ENCODE assay signal across 8 mouse cellular contexts in the genomic region with DNA sequence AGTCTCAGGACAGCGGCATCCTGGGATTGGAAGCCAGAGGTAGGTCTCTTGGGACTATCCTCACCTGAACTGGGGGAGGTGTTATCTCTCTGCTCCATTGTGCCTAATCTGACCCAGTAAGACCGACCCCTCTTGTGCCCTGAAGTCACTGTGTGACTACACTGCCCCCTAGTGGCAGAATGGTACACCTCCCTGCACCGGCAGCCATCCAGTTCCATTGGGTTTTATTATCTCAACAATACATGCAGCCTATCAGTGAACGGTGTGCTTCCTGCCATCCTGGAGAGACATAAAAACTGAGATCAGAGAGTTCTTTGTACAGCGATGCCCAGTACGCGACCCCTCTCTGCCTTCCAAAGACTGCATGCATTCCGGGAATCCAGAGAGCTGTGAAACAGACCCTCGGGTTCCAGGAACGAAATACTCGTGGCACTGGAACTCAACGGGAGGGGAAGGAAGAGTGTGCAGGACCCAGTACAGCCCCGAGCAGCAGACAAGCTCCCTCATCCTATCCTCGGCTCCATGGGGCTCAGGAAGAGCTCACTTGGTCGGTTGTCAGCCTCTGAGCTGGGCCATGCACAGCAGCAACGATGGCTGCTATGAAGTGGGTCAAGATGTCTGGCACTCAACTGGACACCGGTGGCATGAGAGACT. TPM values are rescaled to one million over a fixed set of nuclear protein-coding genes. Genes with fewer than 3 reads are reported as not detected.
A peak's percentile ranks its signal among the peaks of the same experiment; 100 is the strongest.
DNase-seq lines count a peak whose midpoint lies in the region; ATAC-seq and TF ChIP-seq lines count a peak whose summit lies in the region.

No protein-coding gene starts in this region.

- no peak overlapping the region for H3K4me3 ChIP-seq in forebrain, embryonic 14.5 days (ENCODE audit: low read depth, low read length)
- no peak overlapping the region for H3K4me3 ChIP-seq in liver, embryonic 15.5 days (replicated peaks)
- no peak overlapping the region for H3K4me3 ChIP-seq in neural tube, embryonic 14.5 days (ENCODE audit: low read depth, low read length)
- peak overlapping the region; percentile 10 for H3K4me3 ChIP-seq in testis, adult 2 months (ENCODE audit: control insufficient read depth, low read depth, low read length)

- no peak overlapping the region for H3K9ac ChIP-seq in forebrain, embryonic 14.5 days (ENCODE audit: low read length)
- no peak overlapping the region for H3K9ac ChIP-seq in liver, embryonic 15.5 days
- H3K9ac ChIP-seq in neural tube, embryonic 14.5 days (replicated peaks; ENCODE audit: low read depth, low read length), result no peak overlapping the region

- DNase-seq in ES-CJ7 (ENCODE audit: low read depth, low spot score), result peak; percentile 92
- DNase-seq in forebrain, embryonic 14.5 days (ENCODE audit: low spot score), result peak; percentile 87
- peak; percentile 74 to 87 for DNase-seq in heart, postnatal 10 days
- peak; percentile 82 to 85 for DNase-seq in kidney, postnatal 36 days

- no peak for TF ChIP-seq POLR2A in testis, adult 2 months (IDR thresholded peaks at IDR 0.05; ENCODE audit: control insufficient read depth, low read depth, low read length)

- intact Hi-C loops in heart, postnatal 10 days (cut with DNase I), result loop anchor here (1.0 to 2.0 kb wide), 3 partner anchors 57 to 231 kb away; no protein-coding TSS in a partner anchor

- no peak overlapping the region for H3K27ac ChIP-seq in forebrain, embryonic 14.5 days (ENCODE audit: low read depth, low read length)
- no peak overlapping the region for H3K27ac ChIP-seq in liver, embryonic 15.5 days (replicated peaks)
- no peak overlapping the region for H3K27ac ChIP-seq in neural tube, embryonic 14.5 days (ENCODE audit: low read depth, low read length)
- no peak overlapping the region for H3K27ac ChIP-seq in testis, adult 2 months (ENCODE audit: control insufficient read depth, insufficient read depth, low read depth, low read length)

- TF ChIP-seq CTCF in testis, adult 2 months (IDR thresholded peaks at IDR 0.05; ENCODE audit: control insufficient read depth, insufficient read depth, insufficient replicate concordance, low read depth, low read length), result peak; percentile 97

- peak; percentile 82 for ATAC-seq in cerebellum, adult (ENCODE audit: insufficient number of reproducible peaks, low FRiP score, low TSS enrichment)
- ATAC-seq in forebrain, embryonic 14.5 days, result peak; percentile 82
- ATAC-seq in liver, embryonic 15.5 days (ENCODE audit: insufficient read depth), result peak; percentile 34
- ATAC-seq in neural tube, embryonic 14.5 days (ENCODE audit: low read depth), result peak; percentile 81; the same call in 1 of the 2 replicates

- WGBS in forebrain, embryonic 14.5 days, result 35% methylated on average over 17 of the region's 17 CpGs
- 20% methylated on average over 17 of the region's 17 CpGs for WGBS in liver, embryonic 15.5 days (ENCODE audit: insufficient replicate concordance)
- 28% methylated on average over 17 of the region's 17 CpGs for WGBS in neural tube, embryonic 14.5 days

- H3K4me2 ChIP-seq in forebrain, embryonic 14.5 days (ENCODE audit: low read length), result peak overlapping the region; percentile 32; the same call in 1 of the 2 replicates
- H3K4me2 ChIP-seq in liver, embryonic 15.5 days, result peak overlapping the region; percentile 15; the same call in 1 of the 2 replicates
- peak overlapping the region; percentile 3; the same call in 1 of the 2 replicates for H3K4me2 ChIP-seq in neural tube, embryonic 14.5 days (ENCODE audit: low read depth, low read length)

- H3K27me3 ChIP-seq in forebrain, embryonic 14.5 days (replicated peaks; ENCODE audit: control insufficient read depth, insufficient read depth, low read length), result no peaks in the 10 kb centered on the region
- 0 out of 2 replicates have a peak, but pooled peaks cover 6% of the 10 kb centered on the region for H3K27me3 ChIP-seq in liver, embryonic 15.5 days
- H3K27me3 ChIP-seq in neural tube, embryonic 14.5 days (ENCODE audit: control insufficient read depth, insufficient read depth, low read length), result no peaks in the 10 kb centered on the region
- no peaks in the 10 kb centered on the region for H3K27me3 ChIP-seq in testis, adult 2 months (ENCODE audit: control insufficient read depth, insufficient read depth, low read length)

- H3K36me3 ChIP-seq in forebrain, embryonic 14.5 days (ENCODE audit: control insufficient read depth, insufficient read depth, low read length), result no peaks in the 10 kb centered on the region
- H3K36me3 ChIP-seq in liver, embryonic 15.5 days (replicated peaks), result no peaks in the 10 kb centered on the region
- no peaks in the 10 kb centered on the region for H3K36me3 ChIP-seq in neural tube, embryonic 14.5 days (ENCODE audit: control insufficient read depth, insufficient read depth, low read length)
- H3K36me3 ChIP-seq in testis, adult 2 months (ENCODE audit: control insufficient read depth, insufficient read depth, low read length), result no peaks in the 10 kb centered on the region

- H3K9me3 ChIP-seq in forebrain, embryonic 14.5 days (replicated peaks; ENCODE audit: control insufficient read depth, low read length), result no peaks in the 10 kb centered on the region
- H3K9me3 ChIP-seq in liver, embryonic 15.5 days (replicated peaks), result no peaks in the 10 kb centered on the region
- no peaks in the 10 kb centered on the region for H3K9me3 ChIP-seq in neural tube, embryonic 14.5 days (ENCODE audit: control insufficient read depth, low read length)

- no peaks in the 10 kb centered on the region for H3K4me1 ChIP-seq in forebrain, embryonic 14.5 days (ENCODE audit: control insufficient read depth, insufficient read depth, low read length)
- H3K4me1 ChIP-seq in liver, embryonic 15.5 days (replicated peaks), result peaks cover 4% of the 10 kb centered on the region; the same call in 1 of the 2 replicates
- no peaks in the 10 kb centered on the region for H3K4me1 ChIP-seq in neural tube, embryonic 14.5 days (ENCODE audit: control insufficient read depth, insufficient read depth, low read length)
- H3K4me1 ChIP-seq in testis, adult 2 months (ENCODE audit: control insufficient read depth, insufficient read depth, low read length), result peaks cover 6% of the 10 kb centered on the region

RNA-seq across cellular contexts. Expression of gene Slc19a1, which starts 10.5 kb away (rescaled TPM):
- 33.1 and 38.0 TPM in 2 replicates for polyA plus RNA-seq in forebrain, embryonic 14.5 days (2014; fragmentation: Nextera tagmentation; extraction: Ambion mirVana)
- total RNA-seq in heart, postnatal 10 days (2021), result 1 to 10 TPM; 4.7 to 7.5 TPM
- 14.0 and 16.4 TPM in 2 replicates for polyA plus RNA-seq in liver, embryonic 15.5 days (2015; fragmentation: Nextera tagmentation; extraction: Ambion mirVana)
- 35.6 and 37.4 TPM in 2 replicates for polyA plus RNA-seq in neural tube, embryonic 14.5 days (2014; fragmentation: Nextera tagmentation; extraction: Ambion mirVana)
- 4.7 and 4.8 TPM in 2 replicates for polyA plus RNA-seq in testis, adult 2 months (2012; rRNA removed)

RNA-seq across cellular contexts. Expression of gene Pcbp3, which starts 59.8 kb away (rescaled TPM):
- polyA plus RNA-seq in forebrain, embryonic 14.5 days (2014; fragmentation: Nextera tagmentation; extraction: Ambion mirVana), result 30.5 and 39.0 TPM in 2 replicates
- total RNA-seq in heart, postnatal 10 days (2021), result 1 to 10 TPM; 8.8 to 9.3 TPM
- 3.6 and 5.0 TPM in 2 replicates for polyA plus RNA-seq in liver, embryonic 15.5 days (2015; fragmentation: Nextera tagmentation; extraction: Ambion mirVana)
- 45.8 and 60.8 TPM in 2 replicates for polyA plus RNA-seq in neural tube, embryonic 14.5 days (2014; fragmentation: Nextera tagmentation; extraction: Ambion mirVana)
- 235 and 249 TPM in 2 replicates for polyA plus RNA-seq in testis, adult 2 months (2012; rRNA removed)
